Mouse (Mus musculus) kidney, postnatal 0 days (tissue): ENCODE results near the gene Rwdd2b. TPM values are rescaled to one million over a fixed set of nuclear protein-coding genes. Genes with fewer than 3 reads are reported as not detected.

ENCODE experiments used
- ATAC-seq: fragments of 200-750 bp; cut with Nextera tagmentation; replicated peaks from 2 replicates; pipeline ENCODE4 v1.8.0; 2017; ENCODE audit warnings: low read depth, moderate number of reproducible peaks, moderate TSS enrichment, moderate library complexity; ENCODE audit not compliant: low FRiP score
- DNase-seq: peaks from one replicate; pipeline ENCODE4 v3.0.0-alpha.2; 2016; ENCODE audit warnings: low spot score
- H3K27ac ChIP-seq: fragments of 300-500 bp; sonication (generic); 2 replicates; pipeline ENCODE4 v1.5.1; 2014; ENCODE audit warnings: mild to moderate bottlenecking
- H3K27me3 ChIP-seq: fragments of 300-500 bp; sonication (generic); 2 replicates; pipeline ENCODE4 v1.6.1; 2014; ENCODE audit warnings: low read length, mixed read lengths; ENCODE audit not compliant: insufficient read depth
- H3K36me3 ChIP-seq: fragments of 300-500 bp; sonication (generic); 2 replicates; pipeline ENCODE4 v1.6.1; 2014; ENCODE audit warnings: low read length, mixed read lengths; ENCODE audit not compliant: insufficient read depth
- H3K4me1 ChIP-seq: fragments of 300-500 bp; sonication (generic); replicated peaks from 2 replicates; pipeline ENCODE4 v1.6.1; 2014; ENCODE audit warnings: antibody characterized with exemption, low read length, mixed read lengths; ENCODE audit not compliant: insufficient read depth
- H3K4me2 ChIP-seq: fragments of 300-500 bp; sonication (generic); 2 replicates; pipeline ENCODE4 v1.6.1; 2014; ENCODE audit warnings: mild to moderate bottlenecking, low read length, moderate library complexity, mixed read lengths
- H3K4me3 ChIP-seq: fragments of 300-500 bp; sonication (generic); replicated peaks from 2 replicates; pipeline ENCODE4 v1.5.1; 2014; ENCODE audit warnings: low read depth, low read length
- H3K9ac ChIP-seq: fragments of 300-500 bp; sonication (generic); 2 replicates; pipeline ENCODE4 v1.6.1; 2014; ENCODE audit warnings: low read depth, low read length
- H3K9me3 ChIP-seq: fragments of 300-500 bp; sonication (generic); replicated peaks from 2 replicates; pipeline ENCODE4 v1.6.1; 2016; ENCODE audit warnings: low read length, inconsistent platforms, mixed read lengths
- CTCF ChIP-seq: IDR thresholded peaks from 2 replicates; pipeline ENCODE4 v1.5.1; 2016; ENCODE audit warnings: antibody characterized with exemption, low read depth, mild to moderate bottlenecking, moderate library complexity
- WGBS: fragments of 180-500 bp; shearing (Covaris S2); extraction: QIAGEN DNeasy Blood & Tissue Kit; methylation state at CpG from one replicate; pipeline ENCODE4 v1.1.7; 2014; 5-methylcytosine and 5-hydroxymethylcytosine counted together
- polyA plus RNA-seq: library from polyadenylated mRNA; unstranded; fragments of >200 nt; fragmentation: Nextera tagmentation; extraction: Ambion mirVana; gene quantifications from 2 replicates; pipeline ENCODE4 v1.2.1, GENCODE M21; 2015

The Rwdd2b gene
- polyA plus RNA-seq, 1 experiment from 2014 or later = 12.9 TPM

DNA sequence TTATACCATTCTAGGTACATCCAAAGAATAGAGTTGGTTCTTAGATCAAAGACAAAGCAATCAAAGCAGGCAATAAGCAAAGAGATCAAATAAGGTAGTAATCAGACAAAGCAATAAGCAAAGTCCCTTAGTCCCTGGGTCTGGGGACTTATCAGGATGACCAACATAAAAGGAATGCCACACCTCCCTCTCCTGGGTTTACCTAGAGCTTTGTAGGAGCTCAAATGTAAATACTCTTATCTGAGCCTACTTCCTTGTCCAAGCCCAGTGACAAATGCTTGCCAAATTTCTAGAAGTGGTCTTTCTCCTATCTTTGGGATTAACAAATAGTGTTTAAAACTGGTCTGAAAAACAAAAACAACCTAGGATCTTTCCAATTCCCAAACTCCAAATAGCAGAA lies 2.9 kb upstream of the Rwdd2b start:
- Histone ChIP-seq H3K36me3 (no peaks in the 10 kb centered on the region), H3K4me3 (no peak overlapping the region), H3K9ac (no peak overlapping the region), H3K9me3 (no peaks in the 10 kb centered on the region), H3K4me1 (peaks cover 8% of the 10 kb centered on the region), H3K27ac (no peak overlapping the region), H3K27me3 (no peaks in the 10 kb centered on the region), H3K4me2 (no peak overlapping the region)
- ATAC-seq (no peak), DNase-seq (no peak)
- no peak for TF ChIP-seq CTCF

DNA sequence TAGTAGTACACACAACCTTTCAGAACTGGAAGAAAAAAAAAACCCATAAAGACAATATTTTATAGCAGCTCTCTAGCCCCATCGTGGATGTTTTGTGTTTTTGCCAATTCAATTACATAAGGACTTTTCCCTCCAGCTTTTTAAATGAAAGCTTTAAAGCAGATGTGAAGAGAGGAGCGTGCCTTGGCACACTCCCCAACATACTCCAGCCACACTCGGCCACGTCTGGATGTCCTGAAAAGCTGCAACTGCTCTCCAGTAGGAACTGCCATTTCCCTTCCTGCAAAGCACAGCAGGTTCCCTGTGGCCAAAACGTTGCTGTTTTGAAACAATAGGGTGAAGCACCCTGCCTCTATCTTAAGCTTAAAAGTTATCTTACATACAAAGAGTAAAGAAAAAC lies 1.9 kb upstream of the Rwdd2b start:
- DNase-seq (peak; percentile 29), ATAC-seq (no peak)
- Histone ChIP-seq H3K27me3 (no peaks in the 10 kb centered on the region), H3K27ac (no peak overlapping the region), H3K4me1 (peaks cover 8% of the 10 kb centered on the region), H3K9me3 (no peaks in the 10 kb centered on the region), H3K4me3 (no peak overlapping the region), H3K9ac (no peak overlapping the region), H3K36me3 (no peaks in the 10 kb centered on the region), H3K4me2 (no peak overlapping the region)
- TF ChIP-seq CTCF = no peak
- WGBS = 38% methylated on average over 5 of the region's 5 CpGs

DNA sequence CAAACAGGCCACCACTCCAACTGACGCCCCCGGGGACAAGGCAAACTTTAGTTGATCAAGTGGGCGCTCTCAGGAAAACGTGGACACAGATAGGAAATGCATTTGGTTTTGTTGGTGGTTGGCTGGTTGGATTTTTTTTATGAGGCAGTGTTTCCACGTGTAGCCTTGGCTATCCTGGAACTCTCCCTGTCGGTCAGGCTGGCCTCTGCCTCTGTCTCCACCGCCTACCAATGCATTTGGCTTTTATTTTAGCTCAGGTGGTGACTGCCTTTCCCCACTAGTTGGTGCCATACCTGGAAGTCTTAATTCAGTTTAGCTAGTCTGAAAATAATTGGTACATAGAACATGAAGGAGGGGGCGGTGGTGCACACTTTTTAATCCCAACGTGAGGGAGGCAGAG lies 716 bp upstream of the Rwdd2b start:
- DNase-seq (peak; percentile 71), ATAC-seq (peak; percentile 50; the same call in 1 of the 2 replicates)
- Histone ChIP-seq H3K27me3 (no peaks in the 10 kb centered on the region), H3K4me2 (peak overlapping the region; percentile 90), H3K4me1 (peaks cover 8% of the 10 kb centered on the region), H3K9ac (peak overlapping the region; percentile 88), H3K9me3 (no peaks in the 10 kb centered on the region), H3K27ac (peak overlapping the region; percentile 95), H3K4me3 (peak overlapping the region; percentile 90), H3K36me3 (no peaks in the 10 kb centered on the region)
- WGBS = 21% methylated on average over 9 of the region's 9 CpGs
- TF ChIP-seq CTCF = peak; percentile 70

DNA sequence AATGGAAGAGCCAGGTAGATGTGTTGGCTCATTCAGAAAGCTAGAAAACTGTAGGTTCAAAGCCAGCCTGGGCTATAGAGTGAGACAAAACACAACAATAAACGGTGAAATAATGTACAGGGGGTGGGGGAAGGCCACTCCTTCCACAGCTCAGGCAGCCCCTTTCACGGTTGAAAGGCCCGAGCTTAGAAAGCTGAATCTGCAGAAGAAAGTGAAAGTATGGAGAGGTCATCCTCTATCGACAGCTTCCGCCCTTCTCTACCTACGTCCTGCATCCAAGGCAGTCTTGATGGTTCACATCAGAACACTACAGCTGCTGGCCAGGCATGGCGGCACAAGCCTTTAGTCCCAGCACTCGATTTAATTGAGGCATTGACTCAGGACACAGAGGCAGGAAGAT lies 1.7 kb downstream of the Rwdd2b start:
- no peak overlapping the region for H3K27ac ChIP-seq
- H3K4me2 ChIP-seq = no peak overlapping the region
- WGBS = 83% methylated on average over 8 of the region's 8 CpGs
- no peak for TF ChIP-seq CTCF
- no peak overlapping the region for H3K4me3 ChIP-seq
- no peak for ATAC-seq
- H3K27me3 ChIP-seq = no peaks in the 10 kb centered on the region
- no peak overlapping the region for H3K9ac ChIP-seq
- DNase-seq = no peak
- peaks cover 8% of the 10 kb centered on the region for H3K4me1 ChIP-seq
- no peaks in the 10 kb centered on the region for H3K9me3 ChIP-seq
- H3K36me3 ChIP-seq = no peaks in the 10 kb centered on the region

- Histone ChIP-seq H3K4me1 (peaks cover 8% of the 10 kb centered on the region), H3K9me3 (no peaks in the 10 kb centered on the region), H3K9ac (no peak overlapping the region), H3K27ac (no peak overlapping the region), H3K4me3 (no peak overlapping the region), H3K4me2 (no peak overlapping the region), H3K27me3 (no peaks in the 10 kb centered on the region), H3K36me3 (no peaks in the 10 kb centered on the region)
- ATAC-seq (no peak), DNase-seq (no peak)
- WGBS = 92% methylated on average over 21 of the region's 21 CpGs
- no peak for TF ChIP-seq CTCF
Measured at GRCm38 (mm10) chr16:87437096-87437495, 3.3 kb downstream of the Rwdd2b start.

- TF ChIP-seq CTCF = no peak
- Histone ChIP-seq H3K9me3 (no peaks in the 10 kb centered on the region), H3K4me3 (no peak overlapping the region), H3K4me1 (no peaks in the 10 kb centered on the region), H3K36me3 (no peaks in the 10 kb centered on the region), H3K27me3 (no peaks in the 10 kb centered on the region), H3K27ac (no peak overlapping the region), H3K9ac (no peak overlapping the region), H3K4me2 (no peak overlapping the region)
- ATAC-seq (no peak), DNase-seq (no peak)
- 80% methylated on average over 13 of the region's 13 CpGs for WGBS
Measured at GRCm38 (mm10) chr16:87435411-87436205, 4.8 kb downstream of the Rwdd2b start.

DNA sequence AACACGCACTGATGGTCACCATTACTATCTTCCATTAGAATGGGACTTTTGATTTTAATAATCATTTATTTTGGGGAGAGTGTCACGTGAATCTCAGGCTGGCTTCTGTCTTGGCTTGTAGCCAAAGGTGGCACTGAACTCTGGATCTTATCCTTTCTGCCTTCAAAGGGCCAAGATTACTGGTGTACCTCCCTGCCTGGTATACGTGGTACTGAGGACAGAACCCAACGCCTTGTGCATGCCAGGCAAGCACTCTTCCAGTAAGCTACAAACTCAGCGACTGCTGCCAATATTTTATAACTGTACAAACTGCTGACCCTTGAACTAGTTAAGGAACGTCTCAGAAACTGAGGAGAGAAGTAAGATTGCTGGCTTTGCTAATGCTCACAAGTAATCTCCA lies 5.4 kb downstream of the Rwdd2b start:
- WGBS = 67% methylated on average over 6 of the region's 6 CpGs
- TF ChIP-seq CTCF = no peak
- ATAC-seq = no peak

More for the DNA sequence above, 5.4 kb downstream of the Rwdd2b start:
- no peaks in the 10 kb centered on the region for H3K4me1 ChIP-seq
- H3K27me3 ChIP-seq = no peaks in the 10 kb centered on the region
- H3K36me3 ChIP-seq = no peaks in the 10 kb centered on the region
- H3K4me3 ChIP-seq = no peak overlapping the region
- no peaks in the 10 kb centered on the region for H3K9me3 ChIP-seq
- no peak overlapping the region for H3K9ac ChIP-seq
- H3K27ac ChIP-seq = no peak overlapping the region
- no peak overlapping the region for H3K4me2 ChIP-seq
- DNase-seq = no peak
